Mouse (Mus musculus) CH12.LX (cell line): ENCODE data around the gene Tinf2. TPM values are rescaled to one million over a fixed set of nuclear protein-coding genes. Genes with fewer than 3 reads are reported as not detected.

Source experiments
- DNase-seq: peaks from one replicate; pipeline ENCODE4 v3.0.0-alpha.2; 2013; ENCODE audit errors: extremely low read depth
- H3K27ac ChIP-seq: 2 replicates; pipeline ENCODE4 v1.5.1; 2012; ENCODE audit warnings: low read depth, mild to moderate bottlenecking, control low read depth, moderate library complexity; ENCODE audit not compliant: insufficient read depth
- H3K27me3 ChIP-seq: replicated peaks from 2 replicates; pipeline ENCODE3; 2012; ENCODE audit warnings: inconsistent platforms
- H3K36me3 ChIP-seq, 2 experiments: replicated peaks in 1 of 2; 2 replicates each; pipeline versions ENCODE3 to v1.6.1; 2012; ENCODE audit warnings: inconsistent platforms in 1 of 2, low read length in 1 of 2, mild to moderate bottlenecking in 1 of 2, mixed read lengths in 1 of 2, moderate library complexity in 1 of 2; ENCODE audit not compliant: control insufficient read depth in 1 of 2, insufficient read depth in 1 of 2
- H3K4me1 ChIP-seq, 2 experiments: 2 replicates each; pipeline ENCODE4 v1.6.1; 2012; ENCODE audit warnings: inconsistent platforms in 1 of 2, moderate library complexity in 1 of 2; ENCODE audit not compliant: insufficient read depth in 2 of 2, control insufficient read depth in 1 of 2
- H3K4me2 ChIP-seq: 2 replicates; pipeline ENCODE4 v1.6.1; 2012; ENCODE audit warnings: low read depth, mild to moderate bottlenecking, control low read depth; ENCODE audit not compliant: poor library complexity, insufficient read depth, severe bottlenecking
- H3K4me3 ChIP-seq, 3 experiments: fragments of 150-350 bp in 1 of 3; sonication (generic) in 1 of 3; replicated peaks in 1 of 3; 2 replicates each; pipeline versions ENCODE3 to v1.5.1; 2011 to 2012; ENCODE audit warnings: low read depth in 2 of 3, low read length in 2 of 3, mild to moderate bottlenecking in 2 of 3, moderate library complexity in 2 of 3, control low read depth in 1 of 3, improper control_type of control experiment in 1 of 3, inconsistent platforms in 1 of 3, mixed read lengths in 1 of 3; ENCODE audit not compliant: poor library complexity in 1 of 3
- H3K79me2 ChIP-seq: replicated peaks from 2 replicates; pipeline ENCODE4 v1.6.1; 2012; ENCODE audit warnings: mild to moderate bottlenecking, moderate library complexity; ENCODE audit not compliant: control insufficient read depth, poor library complexity, insufficient read depth, severe bottlenecking; ENCODE audit errors: extremely low read depth
- H3K9ac ChIP-seq: 2 replicates; pipeline ENCODE4 v1.6.1; 2012; ENCODE audit warnings: low read depth, mild to moderate bottlenecking, control low read depth, moderate library complexity; ENCODE audit not compliant: insufficient read depth
- H3K9me3 ChIP-seq: replicated peaks from 2 replicates; pipeline ENCODE3; 2012; ENCODE audit warnings: low read length, inconsistent platforms, mixed read lengths
- BHLHE40 ChIP-seq: IDR thresholded peaks from 2 replicates; pipeline ENCODE4 v1.6.1; 2011; ENCODE audit warnings: mild to moderate bottlenecking, low read depth, low read length, improper control_type of control experiment
- CHD1 ChIP-seq: IDR thresholded peaks from 2 replicates; pipeline ENCODE4 v1.6.1; 2012; ENCODE audit warnings: low read depth, low read length, improper control_type of control experiment, inconsistent platforms
- CHD2 ChIP-seq: IDR thresholded peaks from 2 replicates; pipeline ENCODE4 v1.6.1; 2011; ENCODE audit warnings: low read length, improper control_type of control experiment
- CTCF ChIP-seq, 2 experiments: IDR thresholded peaks in 1 of 2; conservative IDR thresholded peaks in 1 of 2; 2 replicates each; pipeline ENCODE4 v1.5.1; 2011 to 2012; ENCODE audit warnings: low read depth in 2 of 2, low read length in 2 of 2, improper control_type of control experiment in 1 of 2, inconsistent platforms in 1 of 2, mild to moderate bottlenecking in 1 of 2, moderate library complexity in 1 of 2
- E2F4 ChIP-seq: IDR thresholded peaks from 2 replicates; pipeline ENCODE4 v1.6.1; 2011; ENCODE audit warnings: low read depth, low read length, improper control_type of control experiment; ENCODE audit not compliant: insufficient replicate concordance
- ELF1 ChIP-seq: IDR thresholded peaks from 2 replicates; pipeline ENCODE4 v1.6.1; 2014; ENCODE audit warnings: low read depth, mild to moderate bottlenecking, inconsistent platforms, low read length, improper control_type of control experiment
- EP300 ChIP-seq: IDR thresholded peaks from 2 replicates; pipeline ENCODE4 v1.6.1; 2011; ENCODE audit warnings: low read length, improper control_type of control experiment
- ETS1 ChIP-seq: conservative IDR thresholded peaks from 2 replicates; pipeline ENCODE4 v1.6.1; 2012; ENCODE audit warnings: low read depth, mild to moderate bottlenecking, inconsistent platforms, low read length, improper control_type of control experiment, moderate library complexity
- GABPA ChIP-seq: IDR thresholded peaks from 2 replicates; pipeline ENCODE4 v1.6.1; 2012; ENCODE audit warnings: low read depth, low read length, improper control_type of control experiment, inconsistent platforms; ENCODE audit not compliant: insufficient replicate concordance
- HCFC1 ChIP-seq: IDR thresholded peaks from 2 replicates; pipeline ENCODE4 v1.6.1; 2012; ENCODE audit warnings: low read depth, mild to moderate bottlenecking, inconsistent platforms, low read length, improper control_type of control experiment
- IRF4 ChIP-seq: IDR thresholded peaks from 2 replicates; pipeline ENCODE4 v1.6.1; 2014; ENCODE audit warnings: low read depth, mild to moderate bottlenecking, inconsistent platforms, low read length, improper control_type of control experiment
- JUN ChIP-seq: IDR thresholded peaks from 2 replicates; pipeline ENCODE4 v1.6.1; 2011; ENCODE audit warnings: low read depth, mild to moderate bottlenecking, low read length, improper control_type of control experiment, moderate library complexity; ENCODE audit not compliant: insufficient read depth
- JUND ChIP-seq: conservative IDR thresholded peaks from 2 replicates; pipeline ENCODE4 v1.6.1; 2011; ENCODE audit warnings: low read depth, low read length, improper control_type of control experiment
- KAT2A ChIP-seq: IDR thresholded peaks from 2 replicates; pipeline ENCODE4 v1.6.1; 2012; ENCODE audit warnings: low read length, improper control_type of control experiment, inconsistent platforms; ENCODE audit not compliant: insufficient replicate concordance
- MAFK ChIP-seq: IDR thresholded peaks from 2 replicates; pipeline ENCODE4 v1.6.1; 2011; ENCODE audit warnings: low read length, improper control_type of control experiment; ENCODE audit not compliant: insufficient replicate concordance
- MAX ChIP-seq: IDR thresholded peaks from 2 replicates; pipeline ENCODE4 v1.6.1; 2011; ENCODE audit warnings: low read length, improper control_type of control experiment
- MAZ ChIP-seq: IDR thresholded peaks from 2 replicates; pipeline ENCODE4 v1.6.1; 2012; ENCODE audit warnings: low read depth, mild to moderate bottlenecking, inconsistent platforms, low read length, improper control_type of control experiment, moderate library complexity
- MEF2A ChIP-seq: IDR thresholded peaks from 2 replicates; pipeline ENCODE4 v1.6.1; 2014; ENCODE audit warnings: low read depth, mild to moderate bottlenecking, inconsistent platforms, low read length, improper control_type of control experiment, borderline replicate concordance
- MXI1 ChIP-seq: IDR thresholded peaks from 2 replicates; pipeline ENCODE4 v1.6.1; 2011; ENCODE audit warnings: mild to moderate bottlenecking, low read depth, low read length, improper control_type of control experiment
- MYC ChIP-seq: IDR thresholded peaks from 2 replicates; pipeline ENCODE4 v1.6.1; 2011; ENCODE audit warnings: low read depth, mild to moderate bottlenecking, improper control_type of control experiment, low read length
- NELFE ChIP-seq: IDR thresholded peaks from 2 replicates; pipeline ENCODE4 v1.6.1; 2011; ENCODE audit warnings: low read depth, low read length, improper control_type of control experiment
- NRF1 ChIP-seq: IDR thresholded peaks from 2 replicates; pipeline ENCODE4 v1.6.1; 2014; ENCODE audit warnings: low read depth, mild to moderate bottlenecking, inconsistent platforms, low read length, improper control_type of control experiment, moderate library complexity
- PAX5 ChIP-seq: IDR thresholded peaks from 2 replicates; pipeline ENCODE4 v1.6.1; 2012; ENCODE audit warnings: low read length, inconsistent platforms, mixed read lengths
- POLR2A ChIP-seq: IDR thresholded peaks from 2 replicates; pipeline ENCODE4 v1.6.1; 2011; ENCODE audit warnings: low read depth, mild to moderate bottlenecking, improper control_type of control experiment, low read length
- POLR2AphosphoS2 ChIP-seq: IDR thresholded peaks from 2 replicates; pipeline ENCODE4 v1.6.1; 2011; ENCODE audit warnings: low read depth, low read length, improper control_type of control experiment
- RAD21 ChIP-seq: IDR thresholded peaks from 2 replicates; pipeline ENCODE4 v1.6.1; 2011; ENCODE audit warnings: low read depth, mild to moderate bottlenecking, low read length, improper control_type of control experiment, moderate library complexity
- RCOR1 ChIP-seq: conservative IDR thresholded peaks from 2 replicates; pipeline ENCODE4 v1.6.1; 2012; ENCODE audit warnings: low read depth, mild to moderate bottlenecking, inconsistent platforms, low read length, improper control_type of control experiment
- SIN3A ChIP-seq: IDR thresholded peaks from 2 replicates; pipeline ENCODE4 v1.6.1; 2012; ENCODE audit warnings: low read length, improper control_type of control experiment, inconsistent platforms
- SMC3 ChIP-seq: IDR thresholded peaks from 2 replicates; pipeline ENCODE4 v1.6.1; 2011; ENCODE audit warnings: low read depth, low read length, improper control_type of control experiment
- TBP ChIP-seq: conservative IDR thresholded peaks from 2 replicates; pipeline ENCODE4 v1.6.1; 2011; ENCODE audit warnings: low read depth, low read length, improper control_type of control experiment
- TCF12 ChIP-seq: IDR thresholded peaks from 2 replicates; pipeline ENCODE4 v1.6.1; 2014; ENCODE audit warnings: low read depth, mild to moderate bottlenecking, inconsistent platforms, low read length, improper control_type of control experiment
- UBTF ChIP-seq: IDR thresholded peaks from 2 replicates; pipeline ENCODE4 v1.6.1; 2012; ENCODE audit warnings: low read depth, mild to moderate bottlenecking, inconsistent platforms, low read length, improper control_type of control experiment, moderate library complexity
- USF1 ChIP-seq: IDR thresholded peaks from 2 replicates; pipeline ENCODE4 v1.6.1; 2014; ENCODE audit warnings: low read depth, mild to moderate bottlenecking, inconsistent platforms, low read length, improper control_type of control experiment
- USF2 ChIP-seq: conservative IDR thresholded peaks from 2 replicates; pipeline ENCODE4 v1.6.1; 2011; ENCODE audit warnings: low read depth, low read length, improper control_type of control experiment
- ZC3H11A ChIP-seq: IDR thresholded peaks from 2 replicates; pipeline ENCODE4 v1.6.1; 2012; ENCODE audit warnings: low read depth, mild to moderate bottlenecking, inconsistent platforms, low read length, improper control_type of control experiment
- ZKSCAN1 ChIP-seq: IDR thresholded peaks from 2 replicates; pipeline ENCODE4 v1.6.1; 2012; ENCODE audit warnings: low read depth, inconsistent platforms, low read length, improper control_type of control experiment, borderline replicate concordance
- ZMIZ1 ChIP-seq: IDR thresholded peaks from 2 replicates; pipeline ENCODE4 v1.6.1; 2012; ENCODE audit warnings: low read depth, mild to moderate bottlenecking, inconsistent platforms, low read length, improper control_type of control experiment
- ZNF384 ChIP-seq: IDR thresholded peaks from 2 replicates; pipeline ENCODE4 v1.6.1; 2012; ENCODE audit warnings: low read depth, low read length, improper control_type of control experiment, inconsistent platforms
- dilution Hi-C: fragments of 300-500 bp; cut with MboI; formaldehyde crosslinking; loops from 2 replicates; pipeline ENCODE4 v1.14.3; 2020; ENCODE audit warnings: low sequenced_read_pairs; ENCODE audit not compliant: extremely low pct_unique_long_range_greater_than_20kb, extremely low pct_ligation_motif_present
- in situ Hi-C: fragments of 300-500 bp; cut with MboI; formaldehyde crosslinking; loops from 3 replicates; pipeline ENCODE4 v1.14.3; 2019; ENCODE audit warnings: low sequenced_read_pairs, low pct_ligation_motif_present, low pct_unique_long_range_greater_than_20kb, mixed read lengths
- polyA plus RNA-seq: library from polyadenylated mRNA; unstranded; fragments of >175 nt; gene quantifications from 2 replicates; pipeline ENCODE4 v1.2.1, GENCODE M21; 2012; ENCODE audit warnings: low read depth; ENCODE audit not compliant: insufficient read length
- total RNA-seq, 2 experiments: library from RNA; depleted of rRNA; stranded (reverse); fragments of 300-350 nt in 1 of 2; fragments of >200 nt in 1 of 2; gene quantifications; 2 replicates each; pipeline ENCODE4 v1.2.3; 2012 to 2014

The Tinf2 gene
- total and polyA plus RNA-seq, 3 experiments = 23.3 to 31.1 (median 29.1) TPM

DNA sequence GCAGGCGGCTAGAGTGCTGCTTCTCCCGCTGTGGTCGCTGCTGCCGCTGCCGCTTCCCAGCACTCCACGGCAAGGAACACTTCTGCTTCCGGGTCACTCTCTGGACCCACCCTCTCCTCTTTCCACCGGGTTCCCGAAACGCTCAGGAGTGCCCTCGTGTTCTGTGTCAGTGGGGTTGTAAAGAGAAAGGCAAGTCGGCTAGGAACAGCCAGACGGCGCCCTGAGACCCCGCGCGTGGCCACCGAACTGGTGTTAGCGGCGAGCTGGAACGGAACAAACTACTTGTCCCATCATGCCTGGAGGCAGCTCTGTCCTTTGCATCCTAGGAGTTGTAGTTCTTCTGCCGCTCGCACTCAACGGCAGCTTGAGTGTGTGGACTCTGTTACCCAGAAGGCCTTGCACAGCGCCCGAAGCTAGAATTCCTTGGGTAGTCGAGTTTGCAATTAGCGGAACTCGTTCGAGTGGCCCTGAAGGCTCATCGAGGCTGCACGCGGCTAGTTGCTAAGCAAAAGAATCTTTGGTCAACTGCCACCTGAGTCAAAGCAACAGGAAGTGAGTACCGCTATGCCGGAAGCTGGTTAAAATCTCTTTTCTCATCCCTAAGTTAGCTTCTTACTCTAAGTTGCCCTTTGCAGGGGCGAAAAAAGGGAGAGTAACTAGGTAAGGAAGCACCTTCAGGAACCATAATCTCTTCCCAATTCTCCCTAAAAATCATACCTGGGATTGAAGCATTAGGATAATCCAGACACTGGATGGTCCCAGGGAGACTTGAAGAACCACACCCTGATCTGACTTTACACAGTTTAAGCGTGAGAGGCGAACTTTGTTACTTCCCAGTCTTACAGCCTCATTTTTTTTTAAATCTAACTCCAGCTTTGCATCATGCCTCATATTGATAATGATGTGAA lies 9.5 kb downstream of the Tinf2 start, which contains the start of the genes Gmpr2 and Nedd8:
Gene Gmpr2 (plus strand): TSS at position 109 of the 908 bp plus-strand sequence.
Gene Nedd8 (minus strand): TSS at position 292 of the 908 bp plus-strand sequence.
- dilution Hi-C loops (no loop called here), in situ Hi-C loops (no loop called here)
- H3K79me2 ChIP-seq = peaks cover 40% of the 10 kb centered on the region
- no peaks in the 10 kb centered on the region for H3K9me3 ChIP-seq
- H3K4me1 ChIP-seq = peaks cover 15 to 54% of the 10 kb centered on the region in 2 experiments; a peak in 3 of 4 replicates
- no peak for TF ChIP-seq RAD21
- peak; percentile 61 for TF ChIP-seq IRF4
- TF ChIP-seq POLR2A = peak; percentile 75
- peak; percentile 71 for TF ChIP-seq NELFE
- peak; percentile 100 for TF ChIP-seq KAT2A
- no peak for TF ChIP-seq USF1
- no peak; the same call in 1 of the 2 replicates for TF ChIP-seq UBTF
- TF ChIP-seq MAZ = no peak
- peak; percentile 92 for TF ChIP-seq MAX
- TF ChIP-seq HCFC1 = peak; percentile 95
- no peak for TF ChIP-seq CHD1
- no peak for TF ChIP-seq EP300
- peak; percentile 51; the same call in 1 of the 2 replicates for TF ChIP-seq ETS1
- TF ChIP-seq NRF1 = no peak
- no peak for TF ChIP-seq MEF2A
- no peak for TF ChIP-seq USF2
- peak; percentile 85 for TF ChIP-seq ELF1
- peak; percentile 92 for TF ChIP-seq MYC
- no peak for TF ChIP-seq SMC3
- no peak for TF ChIP-seq PAX5
- TF ChIP-seq TBP = peak; percentile 77
- no peak for TF ChIP-seq ZMIZ1
- no peak for TF ChIP-seq E2F4
- TF ChIP-seq BHLHE40 = peak; percentile 93
- TF ChIP-seq ZC3H11A = no peak
- no peak for TF ChIP-seq ZKSCAN1
- peak; percentile 93 for TF ChIP-seq SIN3A
- TF ChIP-seq MXI1 = peak; percentile 70; the same call in 1 of the 2 replicates
- peak; percentile 87 for TF ChIP-seq CHD2
- 0 out of 2 replicates have a peak, but pooled peaks have one; percentile 5 for TF ChIP-seq ZNF384
- no peak for TF ChIP-seq MAFK
- TF ChIP-seq RCOR1 = no peak
- no peak for TF ChIP-seq JUN
- TF ChIP-seq TCF12 = peak; percentile 61; the same call in 1 of the 2 replicates
- TF ChIP-seq POLR2AphosphoS2 = no peak
- no peak for TF ChIP-seq CTCF (conservative IDR thresholded peaks at IDR 0.05 in 1 of 2, IDR thresholded peaks at IDR 0.05 in 1 of 2; ENCODE audit: low read depth in 2 of 2, low read length in 2 of 2)
- no peak for TF ChIP-seq JUND
- peak; percentile 89; the same call in 1 of the 2 replicates for TF ChIP-seq GABPA
- H3K4me3 ChIP-seq = peak within 1 kb of the TSS; percentile 56 to 76 (median 74)
- H3K27me3 ChIP-seq = no peaks in the 10 kb centered on the region
- H3K4me2 ChIP-seq = peak within 1 kb of the TSS; percentile 95
- peak within 1 kb of the TSS; percentile 84 for H3K27ac ChIP-seq
- peaks cover 19 to 49% of the 10 kb centered on the region in 2 experiments for H3K36me3 ChIP-seq
- peak within 1 kb of the TSS; percentile 89 for H3K9ac ChIP-seq
- DNase-seq = peak; percentile 99
